Mouse (Mus musculus) layer of hippocampus, adult 8-10 months (tissue): ENCODE results near the gene Krt4. TPM values are rescaled to one million over a fixed set of nuclear protein-coding genes. Genes with fewer than 3 reads are reported as not detected.
A peak's percentile ranks its signal among the peaks of the same experiment; 100 is the strongest.

ENCODE experiments used
- DNase-seq, 2 experiments: peaks; one replicate each; pipeline ENCODE4 v3.0.0; 2022; ENCODE audit warnings: low spot score in 2 of 2
- microRNA-seq, 2 experiments: library from miRNA; unstranded; fragments of <30 nt; microRNA quantifications; one replicate each; pipeline ENCODE4 v1.2.0; 2022
- total RNA-seq, 4 experiments: library from RNA; stranded (reverse); gene quantifications; 2 replicates each; pipeline ENCODE4 v1.2.4; 2022

The Krt4 gene
- total RNA-seq, 4 experiments from 2014 or later = not detected

DNA sequence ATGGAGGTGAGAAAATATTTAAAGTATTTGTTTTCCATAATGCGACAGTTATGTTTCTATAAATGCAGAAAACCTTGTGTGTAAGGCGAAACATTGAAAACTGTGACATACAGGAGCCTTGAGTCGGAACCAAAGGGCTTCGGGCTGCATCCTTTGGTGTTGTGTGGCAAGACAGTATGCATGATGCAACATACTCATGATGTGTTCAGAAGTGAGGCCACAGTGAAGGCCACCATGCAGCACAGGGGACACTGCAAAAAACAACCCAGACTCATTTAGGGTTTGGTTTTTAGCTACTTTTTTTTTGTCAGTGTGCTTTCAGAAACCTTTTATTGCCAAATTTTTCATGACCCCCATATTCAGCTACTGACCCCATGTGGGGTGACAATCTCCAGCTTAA, 29.3 kb downstream of the Krt4 start:
- DNase-seq = no peak

DNA sequence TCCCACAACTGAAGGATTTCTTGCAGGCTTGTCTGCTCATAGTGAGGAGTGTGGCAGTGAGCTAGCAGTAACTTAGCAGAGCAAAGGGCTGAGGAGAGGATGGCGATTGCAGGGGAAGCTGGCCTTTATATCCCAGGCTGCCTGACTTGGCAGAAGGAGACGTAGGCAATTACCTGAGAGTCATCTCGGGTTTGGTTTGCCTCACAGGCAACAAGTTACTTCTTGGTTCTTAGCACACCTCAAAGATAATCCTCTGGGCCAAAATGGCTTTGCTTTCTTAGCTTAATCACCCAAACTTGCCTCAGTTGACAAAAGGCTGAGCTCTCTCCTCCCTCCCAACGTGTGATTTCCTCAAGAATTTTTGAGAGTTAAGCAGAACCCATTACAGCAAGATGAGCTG, 31.7 kb downstream of the Krt4 start, which contains the start of gene Krt76:
Krt76 (minus strand) TSS at position 101 of the 400 bp plus-strand sequence.
- DNase-seq = no peak

DNA sequence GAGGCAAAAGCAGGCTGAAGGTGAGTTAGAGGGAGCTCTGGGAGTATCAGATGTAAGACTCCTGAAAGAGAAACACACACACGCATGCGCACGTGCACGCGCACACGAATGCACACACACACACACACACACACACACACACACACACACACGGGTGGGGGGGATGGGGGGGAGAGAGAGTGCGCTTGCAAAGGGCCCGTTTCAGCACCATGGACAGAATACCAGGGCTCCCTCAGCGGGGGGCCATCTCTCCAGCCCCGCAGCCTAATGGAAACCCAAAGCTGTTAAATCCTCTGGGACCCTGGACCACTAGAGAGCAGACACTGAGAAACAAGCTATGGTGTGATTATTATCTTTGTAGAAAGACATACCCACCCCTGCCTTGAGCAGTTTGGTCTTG, 44.8 kb downstream of the Krt4 start:
- DNase-seq = no peak

DNA sequence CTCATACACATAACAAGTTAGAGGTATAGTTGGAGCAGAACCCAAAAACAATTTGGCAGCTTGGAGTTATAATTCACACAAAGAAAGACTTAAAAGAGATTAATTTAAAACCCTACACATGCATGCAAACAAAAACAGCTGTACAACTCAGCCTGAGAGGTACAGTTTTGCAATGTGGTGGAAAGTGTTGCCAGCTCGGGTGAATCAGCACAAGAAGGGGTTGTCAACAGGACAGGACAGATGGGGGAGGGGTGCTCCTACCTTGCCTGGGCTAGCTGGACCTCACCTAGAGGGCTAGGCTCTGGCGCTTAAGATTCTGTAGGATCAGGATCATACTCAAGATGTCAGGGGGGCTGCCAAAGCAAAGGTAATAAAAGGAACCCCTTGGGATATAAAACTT, 46.5 kb downstream of the Krt4 start:
- no peak for DNase-seq

DNA sequence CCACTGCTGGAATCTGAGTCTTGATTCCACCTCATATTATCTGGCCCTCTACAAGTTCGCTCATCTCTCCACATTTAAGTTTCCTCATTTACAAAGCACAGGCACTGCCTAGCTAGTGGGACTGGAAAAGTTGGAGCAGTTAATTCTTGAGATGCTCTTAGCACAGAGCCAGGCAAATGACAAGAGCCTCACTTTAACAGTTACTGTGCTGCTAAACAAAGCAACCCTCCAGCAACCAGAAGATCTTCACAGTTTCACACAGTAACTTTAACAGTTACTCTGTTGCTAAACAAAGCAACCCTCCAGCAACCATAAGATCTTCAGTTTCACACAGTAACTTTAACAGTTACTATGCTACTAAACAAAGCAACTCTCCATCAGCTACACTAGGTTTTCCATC, 50.2 kb downstream of the Krt4 start:
- no peak for DNase-seq

DNA sequence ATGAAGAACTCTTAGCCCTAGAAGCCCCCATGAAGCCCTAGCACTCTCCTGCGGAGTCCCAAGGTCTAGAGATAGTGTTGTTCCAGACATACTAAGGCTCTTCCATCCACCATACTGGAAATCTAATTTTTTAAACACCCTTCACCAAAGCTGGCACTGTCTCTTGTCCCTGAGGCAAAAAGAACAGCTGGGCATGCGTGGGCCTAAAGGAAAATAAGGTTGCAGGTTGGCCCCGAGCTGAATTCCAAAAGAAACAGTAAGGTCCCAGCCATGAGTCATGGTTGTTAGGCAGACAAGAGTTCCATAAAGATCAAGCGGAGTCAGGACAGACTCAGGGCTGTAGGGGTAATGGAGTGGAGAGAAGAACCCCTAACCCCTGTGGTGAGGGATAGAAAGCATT, 51.3 kb downstream of the Krt4 start:
- DNase-seq = no peak

DNA sequence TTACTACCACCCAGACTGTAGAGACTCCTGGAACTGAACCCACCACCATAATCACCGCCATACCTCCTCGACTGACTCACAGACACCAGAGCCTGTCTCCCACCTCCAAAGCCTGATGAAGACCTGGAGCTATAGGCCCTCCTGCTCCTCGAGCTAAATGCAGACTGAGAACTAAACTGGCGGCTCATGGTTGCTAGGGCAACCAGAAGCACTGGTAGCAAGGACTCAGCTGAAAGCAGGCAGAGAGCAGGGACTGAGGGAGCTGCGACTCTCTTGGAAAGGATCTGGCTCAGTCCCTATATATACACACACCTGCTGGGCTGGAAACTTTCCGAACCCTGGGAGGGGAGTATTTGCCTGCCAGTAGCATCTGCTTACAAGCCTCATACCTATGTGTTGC, 55.1 kb downstream of the Krt4 start, which contains the start of gene Krt77:
Krt77 (minus strand) TSS at position 275 of the 400 bp plus-strand sequence.
- peak; percentile 68 to 76 for DNase-seq

Small RNAs within 50 kb of the gene (microRNA-seq; reads per million reads assigned to microRNA genes)
- gene Gm44356 = 0 reads per million in 2 experiments

Other genes with a start within 250 kb of the Krt4 start
- gene Krt6b, start 244.4 kb downstream of the Krt4 start, total RNA-seq = not detected
- not detected for gene Krt6a, start 230.4 kb downstream of the Krt4 start, total RNA-seq
- gene Krt5, start 211.8 kb downstream of the Krt4 start, total RNA-seq = under 1 TPM; 0.35 to 0.61 (median 0.53) TPM
- not detected for gene Krt71, start 181.6 kb downstream of the Krt4 start, total RNA-seq
- gene Krt72, start 138.3 kb downstream of the Krt4 start, total RNA-seq = not detected
- 1 to 10 TPM; 4.4 to 6.8 (median 6.1) TPM for gene Krt73, start 122.4 kb downstream of the Krt4 start, total RNA-seq
- 1 to 10 TPM; 6.2 to 8.9 (median 7.9) TPM for gene Krt2, start 106.6 kb downstream of the Krt4 start, total RNA-seq
- gene Krt1, start 73.9 kb downstream of the Krt4 start, total RNA-seq = 1 to 10 TPM; 2.3 to 4.2 (median 3.6) TPM
- gene Krt77, start 55.0 kb downstream of the Krt4 start, total RNA-seq = 10 to 100 TPM; 12.2 to 16.2 (median 14.6) TPM
- gene Krt76, start 31.8 kb downstream of the Krt4 start, total RNA-seq = not detected
- under 1 TPM in 3 of 4 experiments, not detected in 1; 0.18 to 0.41 (median 0.21) TPM for gene Krt79, start 15.6 kb upstream of the Krt4 start, total RNA-seq
- not detected for gene Krt78, start 29.6 kb upstream of the Krt4 start, total RNA-seq
- gene Krt8, start 79.7 kb upstream of the Krt4 start, total RNA-seq = under 1 TPM in 3 of 4 experiments, not detected in 1; 0.22 to 0.56 (median 0.43) TPM
- 1 to 10 TPM in 2 of 4 experiments, under 1 TPM in 1, not detected in 1; 0.23 to 2.4 (median 2.3) TPM for gene Krt18, start 103.4 kb upstream of the Krt4 start, total RNA-seq
- 100 to 1,000 TPM; 175 to 212 (median 192) TPM for gene Eif4b, start 149.0 kb upstream of the Krt4 start, total RNA-seq
- gene Tns2, start 175.7 kb upstream of the Krt4 start, total RNA-seq = 10 to 100 TPM; 22.4 to 26.9 (median 24.8) TPM
- gene Spryd3, start 211.5 kb upstream of the Krt4 start, total RNA-seq = 100 to 1,000 TPM; 144 to 152 (median 146) TPM
- gene Igfbp6, start 219.6 kb upstream of the Krt4 start, total RNA-seq = 10 to 100 TPM; 11.2 to 13.6 (median 12.7) TPM
- under 1 TPM in 2 of 4 experiments, not detected in 2; 0.20 to 0.39 TPM for gene Soat2, start 225.8 kb upstream of the Krt4 start, total RNA-seq